Mouse (Mus musculus) left cerebral cortex, adult 8-10 months (tissue): ENCODE results near the gene Iqcn. TPM values are rescaled to one million over a fixed set of nuclear protein-coding genes. Genes with fewer than 3 reads are reported as not detected.

Source experiments
- DNase-seq, 2 experiments: peaks; one replicate each; pipeline ENCODE4 v3.0.0; 2022; ENCODE audit warnings: low spot score in 2 of 2
- total RNA-seq, 4 experiments: library from RNA; stranded (reverse); gene quantifications; 2 replicates each; pipeline ENCODE4 v1.2.4; 2022

Gene Iqcn
- total RNA-seq, 4 experiments from 2014 or later = 0.07 TPM; not detected in 3

- DNase-seq = peak; percentile 80
These were observed 3.3 kb upstream of the Iqcn start for GRCm38 (mm10) chr8:70699834-70700554.

- DNase-seq = peak; percentile 74 to 89
These were observed 2.7 kb upstream of the Iqcn start for GRCm38 (mm10) chr8:70700555-70700922.

- DNase-seq = no peak
These were observed 1.9 kb upstream of the Iqcn start for GRCm38 (mm10) chr8:70701048-70701981.

- DNase-seq = no peak
These were observed 1.0 kb upstream of the Iqcn start for GRCm38 (mm10) chr8:70701982-70702841.

GRCm38 (mm10) chr8:70702842-70703182 lies 445 bp upstream of the Iqcn start:
- peak in 1 of 2 experiments; percentile 57 for DNase-seq

- DNase-seq = no peak
These were observed 5.0 kb downstream of the Iqcn start for GRCm38 (mm10) chr8:70708281-70708680.

GRCm38 (mm10) chr8:70709794-70710193 lies 6.5 kb downstream of the Iqcn start:
- no peak for DNase-seq

- no peak for DNase-seq
These were observed 7.0 kb downstream of the Iqcn start for GRCm38 (mm10) chr8:70710296-70710695.

GRCm38 (mm10) chr8:70711041-70711440 lies 7.8 kb downstream of the Iqcn start:
- DNase-seq = no peak

- no peak for DNase-seq
These were observed 10.7 kb downstream of the Iqcn start for GRCm38 (mm10) chr8:70713991-70714390.

- no peak for DNase-seq
These were observed 11.8 kb downstream of the Iqcn start for GRCm38 (mm10) chr8:70715086-70715485.

- no peak for DNase-seq
These were observed 13.5 kb downstream of the Iqcn start for GRCm38 (mm10) chr8:70716521-70717400.

GRCm38 (mm10) chr8:70718297-70718696 lies 15.0 kb downstream of the Iqcn start, which contains the start of gene Gm3336:
Gm3336 (plus strand) TSS chr8:70718543.
- DNase-seq = peak in 1 of 2 experiments; percentile 48

GRCm38 (mm10) chr8:70719796-70720270 lies 16.6 kb downstream of the Iqcn start:
- DNase-seq = no peak

- peak in 1 of 2 experiments; percentile 86 for DNase-seq
These were observed 17.5 kb downstream of the Iqcn start for GRCm38 (mm10) chr8:70720739-70721138.

- DNase-seq = no peak
These were observed 18.3 kb downstream of the Iqcn start for GRCm38 (mm10) chr8:70721601-70722000.

GRCm38 (mm10) chr8:70723486-70724210 lies 20.4 kb downstream of the Iqcn start, which contains the start of gene Pde4c:
Pde4c (plus strand) TSS chr8:70723720.
- DNase-seq = no peak

- DNase-seq = no peak
These were observed 21.0 kb downstream of the Iqcn start for GRCm38 (mm10) chr8:70724216-70724615.

- DNase-seq = no peak
These were observed 22.7 kb downstream of the Iqcn start for GRCm38 (mm10) chr8:70725792-70726447.
